Mouse (Mus musculus) intestine, embryonic 16.5 days (tissue): ENCODE data around the gene Nmb. TPM values are rescaled to one million over a fixed set of nuclear protein-coding genes. Genes with fewer than 3 reads are reported as not detected.

ENCODE experiments used
- ATAC-seq: fragments of 200-750 bp; cut with Nextera tagmentation; 2 replicates; pipeline ENCODE4 v1.8.0; 2017; ENCODE audit warnings: moderate TSS enrichment, moderate library complexity
- H3K27ac ChIP-seq: fragments of 300-500 bp; sonication (generic); 2 replicates; pipeline ENCODE4 v1.5.1; 2014; ENCODE audit warnings: mild to moderate bottlenecking, low read length
- H3K27me3 ChIP-seq: fragments of 300-500 bp; sonication (generic); replicated peaks from 2 replicates; pipeline ENCODE4 v1.6.1; 2014; ENCODE audit warnings: low read length, control low read depth, mixed read lengths; ENCODE audit not compliant: control insufficient read depth, insufficient read depth
- H3K36me3 ChIP-seq: fragments of 300-500 bp; sonication (generic); 2 replicates; pipeline ENCODE4 v1.6.1; 2014; ENCODE audit warnings: low read length, control low read depth; ENCODE audit not compliant: control insufficient read depth, insufficient read depth
- H3K4me1 ChIP-seq: fragments of 300-500 bp; sonication (generic); 2 replicates; pipeline ENCODE4 v1.6.1; 2014; ENCODE audit warnings: low read length, control low read depth, mixed read lengths; ENCODE audit not compliant: control insufficient read depth, insufficient read depth
- H3K4me2 ChIP-seq: fragments of 300-500 bp; sonication (generic); 2 replicates; pipeline ENCODE4 v1.6.1; 2014; ENCODE audit warnings: low read depth, low read length, control low read depth
- H3K4me3 ChIP-seq: fragments of 300-500 bp; sonication (generic); 2 replicates; pipeline ENCODE4 v1.5.1; 2014; ENCODE audit warnings: mild to moderate bottlenecking, low read length
- H3K9ac ChIP-seq: fragments of 300-500 bp; sonication (generic); 2 replicates; pipeline ENCODE4 v1.6.1; 2014; ENCODE audit warnings: low read depth, low read length
- H3K9me3 ChIP-seq: fragments of 300-500 bp; sonication (generic); 2 replicates; pipeline ENCODE4 v1.6.1; 2016; ENCODE audit warnings: low read length, control low read depth; ENCODE audit not compliant: control insufficient read depth
- WGBS: fragments of 180-500 bp; shearing (Covaris S2); extraction: QIAGEN DNeasy Blood & Tissue Kit; methylation state at CpG from one replicate; pipeline ENCODE4 v1.1.7; 2014; 5-methylcytosine and 5-hydroxymethylcytosine counted together
- polyA plus RNA-seq: library from polyadenylated mRNA; unstranded; fragments of >200 nt; fragmentation: Nextera tagmentation; extraction: Ambion mirVana; gene quantifications from 2 replicates; pipeline ENCODE4 v1.2.1, GENCODE M21; 2015

Nmb gene
- polyA plus RNA-seq, 1 experiment from 2014 or later, result 3.9 TPM

DNA sequence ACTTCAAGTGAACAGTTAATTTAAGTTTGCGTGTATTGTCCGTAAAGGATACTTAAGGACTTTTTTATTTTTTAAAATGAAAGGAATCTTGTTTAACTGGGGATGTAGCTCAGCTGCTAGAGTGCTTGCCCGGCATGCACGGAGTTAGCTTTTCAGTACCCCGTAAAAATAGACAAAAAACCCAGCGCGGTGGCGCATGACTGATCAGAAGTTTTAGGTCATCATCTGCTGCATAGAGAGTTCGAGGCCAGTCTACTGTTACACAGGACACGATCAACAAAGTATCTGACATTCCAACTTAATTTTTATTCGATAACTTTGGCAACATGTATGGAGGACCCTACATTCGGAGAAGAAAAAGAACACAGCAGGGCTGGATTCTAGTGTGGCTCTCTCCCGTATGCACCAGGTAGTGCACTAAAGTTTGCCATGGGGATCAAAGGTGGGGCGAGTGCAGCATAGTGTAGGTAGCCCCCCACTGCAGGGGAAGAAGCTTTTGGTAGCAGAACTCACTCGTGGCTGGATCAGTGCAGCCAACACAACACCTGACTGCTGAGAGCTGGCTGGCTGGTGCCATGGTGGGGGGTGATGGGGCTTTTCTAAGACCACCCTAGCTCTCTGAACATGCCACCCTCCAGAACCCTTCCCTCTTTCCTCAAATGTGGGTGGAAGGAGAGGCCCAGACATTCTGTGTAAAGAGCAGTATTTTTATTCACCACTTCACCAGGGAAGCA lies 3.2 kb downstream of the Nmb start:
- Histone ChIP-seq H3K4me1 (peaks cover 10% of the 10 kb centered on the region), H3K27me3 (no peaks in the 10 kb centered on the region), H3K36me3 (0 out of 2 replicates have a peak, but pooled peaks cover 7% of the 10 kb centered on the region), H3K27ac (peak overlapping the region; percentile 81), H3K4me2 (peak overlapping the region; percentile 85), H3K9ac (peak overlapping the region; percentile 76), H3K4me3 (peak overlapping the region; percentile 80), H3K9me3 (no peaks in the 10 kb centered on the region)
- 28% methylated on average over 15 of the region's 15 CpGs for WGBS
- ATAC-seq, result 0 out of 2 replicates have a peak, but pooled peaks have one; percentile 10

DNA sequence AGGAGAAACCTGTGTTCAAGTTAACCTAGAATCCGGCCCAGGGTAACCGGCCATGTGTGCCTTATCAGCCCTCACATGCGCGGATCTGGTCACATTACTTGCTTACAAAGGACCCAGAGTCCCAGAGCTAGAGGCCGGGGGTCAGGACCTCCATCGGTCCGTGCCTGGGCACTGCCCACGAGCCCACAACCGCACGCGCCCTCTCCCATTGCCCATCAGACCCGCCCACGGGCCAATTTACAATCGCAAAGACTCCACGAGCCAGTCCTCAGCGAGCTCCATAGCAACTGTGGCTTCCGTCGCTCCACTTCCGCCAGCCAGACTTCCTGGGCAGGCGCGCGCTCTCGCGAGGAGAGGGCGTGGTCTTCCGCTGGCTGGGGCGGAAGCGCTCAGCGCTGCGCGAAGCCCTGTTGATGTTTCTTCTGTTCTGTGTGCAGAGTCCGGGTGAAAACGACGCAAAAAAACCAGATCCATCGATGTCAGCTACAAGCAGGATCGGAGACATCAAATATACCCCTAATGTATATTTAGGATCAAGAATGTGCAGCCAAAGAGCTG lies 3.9 kb downstream of the Nmb start, which contains the start of gene Wdr73:
Gene Wdr73 (minus strand): TSS at position 326 of the 558 bp plus-strand sequence.
- Histone ChIP-seq H3K4me3 (peak within 1 kb of the TSS; percentile 80), H3K4me1 (peaks cover 10% of the 10 kb centered on the region), H3K36me3 (peaks cover 7% of the 10 kb centered on the region; the same call in 1 of the 2 replicates), H3K9ac (peak within 1 kb of the TSS; percentile 76), H3K9me3 (no peaks in the 10 kb centered on the region), H3K27me3 (no peaks in the 10 kb centered on the region), H3K27ac (peak within 1 kb of the TSS; percentile 81), H3K4me2 (peak within 1 kb of the TSS; percentile 85)
- ATAC-seq, result peak; percentile 97
- WGBS, result under 1% methylated on average over 36 of the region's 36 CpGs

DNA sequence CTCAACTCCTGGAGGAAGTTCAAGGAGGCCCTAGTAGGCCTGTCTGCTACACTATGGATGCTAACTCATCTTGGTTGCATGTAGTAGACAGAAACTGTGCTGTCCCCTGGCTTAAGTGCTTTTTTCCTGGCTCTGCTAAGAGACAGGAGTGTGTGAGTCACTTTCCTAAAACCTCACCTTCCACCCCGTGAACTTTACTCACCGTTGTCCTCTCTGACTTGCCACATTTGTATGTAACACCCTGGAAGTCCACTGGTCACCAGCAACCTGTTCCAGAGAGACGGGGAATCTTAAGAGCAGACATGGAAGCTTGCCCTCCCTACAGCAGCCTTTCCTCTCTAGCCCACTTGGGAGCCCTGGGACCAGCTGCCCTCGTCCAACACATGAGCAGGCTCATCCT lies 7.2 kb downstream of the Nmb start:
- Histone ChIP-seq H3K9ac (no peak overlapping the region), H3K4me1 (peaks cover 3% of the 10 kb centered on the region), H3K9me3 (no peaks in the 10 kb centered on the region), H3K4me3 (no peak overlapping the region), H3K27me3 (no peaks in the 10 kb centered on the region), H3K36me3 (peaks cover 16% of the 10 kb centered on the region), H3K27ac (no peak overlapping the region), H3K4me2 (no peak overlapping the region)
- WGBS, result 92% methylated on average over 4 of the region's 4 CpGs
- ATAC-seq, result no peak

DNA sequence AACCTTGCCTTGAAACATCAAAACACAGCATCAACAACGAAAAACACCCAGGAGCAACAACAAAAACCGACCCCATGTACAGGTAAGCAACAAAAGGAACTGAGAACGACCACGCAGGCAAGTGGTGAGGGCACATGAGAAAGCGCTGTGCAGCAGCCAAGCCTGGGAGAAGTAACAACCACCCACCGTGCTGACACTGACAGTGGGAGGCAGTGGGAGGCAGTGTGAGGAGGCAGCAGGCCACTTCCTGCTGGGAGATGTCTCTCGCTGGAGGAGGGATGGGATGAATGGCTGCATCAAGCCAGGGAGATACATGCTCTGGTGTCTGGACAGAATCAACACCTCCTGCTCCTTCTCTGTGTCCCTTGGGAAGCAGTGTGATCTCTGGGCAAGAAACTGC lies 7.7 kb downstream of the Nmb start:
- Histone ChIP-seq H3K27me3 (no peaks in the 10 kb centered on the region), H3K4me2 (no peak overlapping the region), H3K36me3 (peaks cover 19% of the 10 kb centered on the region), H3K27ac (no peak overlapping the region), H3K9me3 (no peaks in the 10 kb centered on the region), H3K4me1 (peaks cover 3% of the 10 kb centered on the region), H3K4me3 (no peak overlapping the region), H3K9ac (no peak overlapping the region)
- ATAC-seq, result no peak
- 89% methylated on average over 7 of the region's 7 CpGs for WGBS

DNA sequence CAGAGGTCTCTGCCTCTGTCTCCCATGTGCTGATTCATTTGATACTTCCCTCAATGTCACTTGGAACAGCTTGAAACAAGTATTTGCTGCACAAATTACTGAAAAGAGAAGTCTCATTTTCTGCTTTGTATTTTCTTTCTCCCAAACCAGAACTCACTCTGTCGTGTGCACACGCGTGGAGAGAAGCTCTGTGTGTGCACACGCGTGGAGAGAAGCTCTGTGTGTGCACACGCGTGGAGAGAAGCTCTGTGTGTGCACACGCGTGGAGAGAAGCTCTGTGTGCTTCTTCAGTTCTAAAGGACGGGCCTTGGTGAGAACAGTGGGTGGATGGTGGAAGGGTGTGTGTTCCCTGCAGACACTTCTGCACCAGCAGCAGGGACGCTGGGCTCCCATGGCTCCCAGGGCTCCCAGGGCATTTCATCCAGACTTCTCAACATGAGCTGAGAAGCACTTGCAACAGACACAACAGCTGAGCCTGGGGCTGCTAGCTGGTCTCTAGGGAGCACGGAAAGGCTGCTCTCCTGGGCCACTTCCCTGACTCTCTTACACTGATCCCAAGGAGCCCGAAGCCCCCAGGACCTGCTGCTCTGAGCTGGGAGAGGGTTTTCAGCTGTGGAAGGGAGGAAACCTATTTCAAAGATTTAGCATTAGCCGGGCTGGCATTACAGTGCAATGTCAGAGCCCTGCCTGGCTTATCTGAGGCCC lies 9.9 kb downstream of the Nmb start:
- H3K4me2 ChIP-seq, result no peak overlapping the region
- WGBS, result 93% methylated on average over 14 of the region's 14 CpGs
- ATAC-seq, result no peak
- H3K4me3 ChIP-seq, result no peak overlapping the region
- no peak overlapping the region for H3K9ac ChIP-seq
- no peaks in the 10 kb centered on the region for H3K4me1 ChIP-seq
- no peaks in the 10 kb centered on the region for H3K27me3 ChIP-seq
- H3K27ac ChIP-seq, result no peak overlapping the region
- no peaks in the 10 kb centered on the region for H3K9me3 ChIP-seq
- H3K36me3 ChIP-seq, result peaks cover 19% of the 10 kb centered on the region

DNA sequence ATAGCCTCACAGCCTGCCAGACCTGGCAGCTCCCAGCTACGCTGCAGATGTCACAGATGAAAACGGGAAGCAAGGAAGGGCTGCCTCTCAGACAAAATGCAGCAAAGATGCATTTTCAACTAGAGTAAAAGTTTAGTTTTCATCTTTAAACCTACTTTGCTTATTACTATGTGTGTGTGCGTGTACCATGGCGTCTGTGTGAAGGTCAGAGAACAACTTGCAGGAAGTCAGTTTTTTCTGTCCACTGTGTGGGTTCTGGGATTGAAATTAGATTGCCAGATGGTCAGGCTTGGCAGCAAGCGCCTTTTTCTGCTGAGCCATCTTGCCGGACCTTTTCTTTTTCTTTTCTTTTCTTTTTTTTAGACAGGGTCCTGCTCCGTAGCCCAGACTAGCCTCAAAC lies 10.7 kb downstream of the Nmb start:
- WGBS, result 86% methylated on average over 7 of the region's 7 CpGs
- H3K9ac ChIP-seq, result no peak overlapping the region
- no peak for ATAC-seq
- H3K27ac ChIP-seq, result no peak overlapping the region
- H3K27me3 ChIP-seq, result no peaks in the 10 kb centered on the region
- no peaks in the 10 kb centered on the region for H3K9me3 ChIP-seq
- no peak overlapping the region for H3K4me3 ChIP-seq
- H3K4me1 ChIP-seq, result 0 out of 2 replicates have a peak, but pooled peaks cover 1% of the 10 kb centered on the region
- no peak overlapping the region for H3K4me2 ChIP-seq
- H3K36me3 ChIP-seq, result peaks cover 19% of the 10 kb centered on the region

DNA sequence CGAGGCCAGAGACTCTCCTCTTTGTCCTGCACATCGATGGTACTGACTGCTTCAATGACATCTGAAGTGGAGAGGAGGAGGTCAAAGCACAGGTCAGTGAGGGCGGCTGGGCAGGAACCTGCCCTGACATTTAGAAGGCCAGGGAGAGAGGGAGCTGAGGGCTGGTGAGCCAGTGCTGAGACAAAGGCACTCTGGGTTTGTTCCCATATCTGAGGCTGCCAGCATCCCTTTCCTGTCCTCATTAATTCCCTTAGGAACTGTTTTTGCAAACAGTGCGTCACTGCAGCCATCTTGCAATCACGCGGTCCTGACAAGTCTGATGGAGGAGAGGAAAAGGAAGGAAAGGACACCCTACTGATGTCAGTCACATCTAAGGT lies 11.1 kb downstream of the Nmb start:
- no peak for ATAC-seq
- Histone ChIP-seq H3K27me3 (no peaks in the 10 kb centered on the region), H3K9me3 (no peaks in the 10 kb centered on the region), H3K27ac (no peak overlapping the region), H3K9ac (no peak overlapping the region), H3K4me1 (0 out of 2 replicates have a peak, but pooled peaks cover 2% of the 10 kb centered on the region), H3K4me2 (no peak overlapping the region), H3K4me3 (no peak overlapping the region), H3K36me3 (peaks cover 19% of the 10 kb centered on the region)
- WGBS, result 82% methylated on average over 6 of the region's 6 CpGs

DNA sequence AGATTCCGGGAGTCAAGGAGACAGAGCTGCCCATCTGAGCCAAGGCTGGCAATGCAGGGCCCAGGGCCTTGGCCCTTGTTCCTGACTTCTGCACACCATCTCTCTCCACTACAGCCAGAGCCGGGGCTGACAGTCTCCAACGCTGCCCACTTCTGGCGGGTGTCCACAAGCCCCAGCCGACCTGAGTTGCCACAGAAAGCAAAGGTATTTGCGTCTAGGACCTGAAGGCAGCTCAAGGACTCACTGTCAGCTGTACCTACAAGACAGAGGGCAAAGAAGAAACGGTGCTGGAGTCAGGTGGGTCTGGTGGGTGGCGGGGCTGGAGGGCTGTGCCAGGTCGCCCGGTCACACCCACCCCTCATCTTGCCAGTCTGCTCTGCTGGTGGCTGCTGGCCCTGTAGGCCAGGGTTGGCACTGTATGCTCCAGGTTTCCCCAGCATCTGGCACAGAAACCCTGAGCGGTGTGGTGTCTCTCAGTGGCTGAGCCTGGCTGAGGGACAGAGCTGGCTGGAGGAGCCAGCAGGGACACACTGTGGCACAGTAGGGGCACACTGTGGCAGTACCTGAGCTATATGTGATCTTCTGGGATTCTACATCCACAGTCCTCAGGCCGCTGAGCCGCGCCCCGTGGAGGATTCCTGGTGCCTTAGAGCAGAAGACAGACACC lies 11.7 kb downstream of the Nmb start:
- no peak for ATAC-seq
- H3K27me3 ChIP-seq, result no peaks in the 10 kb centered on the region
- H3K4me3 ChIP-seq, result no peak overlapping the region
- H3K4me1 ChIP-seq, result 0 out of 2 replicates have a peak, but pooled peaks cover 2% of the 10 kb centered on the region
- no peak overlapping the region for H3K4me2 ChIP-seq
- H3K36me3 ChIP-seq, result peaks cover 19% of the 10 kb centered on the region
- no peak overlapping the region for H3K27ac ChIP-seq
- H3K9me3 ChIP-seq, result no peaks in the 10 kb centered on the region
- 92% methylated on average over 15 of the region's 15 CpGs for WGBS
- no peak overlapping the region for H3K9ac ChIP-seq

DNA sequence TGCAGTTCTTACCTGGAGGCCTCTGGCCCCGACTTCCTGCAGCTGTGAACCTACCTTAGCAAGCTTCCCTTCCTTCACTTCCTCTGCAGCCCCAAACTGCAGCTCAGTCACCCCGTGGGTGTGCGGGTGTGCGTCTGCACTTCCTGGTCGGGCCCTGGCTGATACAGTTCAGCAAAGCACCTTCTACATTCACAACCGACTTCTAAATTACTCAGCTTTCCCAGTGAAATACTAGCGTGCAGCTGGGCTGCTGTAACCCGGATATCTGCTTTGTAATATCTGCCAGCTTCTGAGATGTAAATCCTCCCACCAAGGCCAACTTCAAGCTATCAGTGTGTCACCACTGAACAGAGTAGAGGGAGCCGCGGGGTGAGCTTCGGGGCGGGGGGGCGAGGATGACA lies 15.0 kb downstream of the Nmb start:
- Histone ChIP-seq H3K4me1 (0 out of 2 replicates have a peak, but pooled peaks cover 2% of the 10 kb centered on the region), H3K4me3 (no peak overlapping the region), H3K27me3 (no peaks in the 10 kb centered on the region), H3K9me3 (no peaks in the 10 kb centered on the region), H3K4me2 (no peak overlapping the region), H3K36me3 (peaks cover 8% of the 10 kb centered on the region), H3K9ac (no peak overlapping the region), H3K27ac (0 out of 2 replicates have a peak overlapping the region, but pooled peaks have one; percentile 42)
- WGBS, result 70% methylated on average over 13 of the region's 13 CpGs
- ATAC-seq, result no peak
